Mouse (Mus musculus) heart, adult 2 months (tissue): Measurements from ENCODE around the gene Rtca.

Source experiments
- CTCF ChIP-seq: fragments of 200-600 bp; IDR thresholded peaks from 2 replicates; pipeline ENCODE4 v1.8.1; 2022; ENCODE audit warnings: antibody characterized with exemption, mild to moderate bottlenecking, moderate library complexity
- EP300 ChIP-seq: fragments of 200-500 bp; IDR thresholded peaks from 2 replicates; pipeline ENCODE4 v1.6.1; 2011; ENCODE audit warnings: low read depth, low read length, control low read depth; ENCODE audit not compliant: insufficient read depth
- POLR2A ChIP-seq: fragments of 200-500 bp; IDR thresholded peaks from 2 replicates; pipeline ENCODE4 v1.6.1; 2011; ENCODE audit warnings: mild to moderate bottlenecking, low read depth, low read length, control low read depth; ENCODE audit not compliant: insufficient read depth

DNA sequence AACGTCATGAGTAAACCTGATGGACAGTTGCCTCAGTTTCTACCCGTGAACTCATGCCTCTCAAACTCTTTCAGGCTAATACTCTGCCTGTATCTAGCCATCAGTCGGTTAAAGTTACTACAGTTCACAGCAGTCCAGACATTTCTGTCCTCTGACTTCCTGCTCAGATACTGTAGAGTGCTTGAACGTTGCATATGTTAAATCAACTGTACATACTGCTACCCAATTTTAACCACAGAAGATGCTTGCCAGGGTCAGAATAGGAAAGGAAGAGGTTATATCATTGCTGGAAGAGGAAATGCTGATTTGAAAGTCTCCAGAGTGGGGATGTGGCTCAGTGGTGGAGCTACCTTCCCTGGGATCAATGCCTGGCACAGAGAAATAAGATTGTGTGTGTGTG is 24.7 kb downstream of the Rtca start:
- TF ChIP-seq CTCF (no peak), EP300 (no peak), POLR2A (no peak)
